Mouse (Mus musculus): ENCODE measurements around the gene Ptp4a2.
A peak's percentile ranks its signal among the peaks of the same experiment; 100 is the strongest.

Ptp4a2 gene

DNA sequence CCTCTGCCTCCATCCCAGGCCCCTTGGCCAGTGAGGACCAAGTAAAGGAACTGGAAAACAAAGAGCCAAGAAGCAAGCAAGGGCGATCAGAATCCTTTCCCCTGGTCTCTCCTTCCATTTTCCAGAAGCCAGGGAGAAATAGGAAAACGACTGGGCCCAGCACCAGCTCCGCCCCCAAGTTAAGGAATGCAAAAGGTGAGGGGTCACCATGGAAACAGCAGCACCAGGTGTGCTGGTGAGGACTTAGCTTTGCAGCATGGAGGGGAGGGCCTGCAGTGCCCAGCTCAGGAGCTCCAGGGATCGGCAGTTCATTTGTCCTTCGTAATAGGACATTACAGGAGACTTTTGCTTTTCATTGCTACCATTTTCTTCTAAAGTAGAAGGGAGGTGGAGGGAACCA is 13.0 kb upstream of the Ptp4a2 start:
- DNase-seq (ENCODE audit: low spot score), result no peak

DNA sequence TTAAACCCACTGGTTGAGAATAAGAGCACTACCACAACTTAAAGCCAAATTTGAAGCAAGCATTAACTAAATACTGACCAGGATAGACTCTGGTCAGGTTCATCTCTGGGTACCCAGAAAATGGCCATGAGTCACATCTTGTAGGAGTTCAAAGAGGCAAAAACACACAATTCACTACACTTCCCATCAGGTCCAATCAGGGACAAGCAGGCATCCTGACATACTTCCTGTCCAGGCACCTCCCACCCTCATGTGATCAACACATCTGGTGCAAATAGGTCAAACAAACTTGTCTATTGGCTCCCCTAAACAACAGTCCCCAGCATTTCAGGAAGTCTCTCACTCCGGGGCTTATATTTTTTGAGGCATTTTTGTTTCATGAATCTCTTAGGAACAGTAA is 7.7 kb upstream of the Ptp4a2 start:
- DNase-seq (ENCODE audit: low spot score), result no peak

DNA sequence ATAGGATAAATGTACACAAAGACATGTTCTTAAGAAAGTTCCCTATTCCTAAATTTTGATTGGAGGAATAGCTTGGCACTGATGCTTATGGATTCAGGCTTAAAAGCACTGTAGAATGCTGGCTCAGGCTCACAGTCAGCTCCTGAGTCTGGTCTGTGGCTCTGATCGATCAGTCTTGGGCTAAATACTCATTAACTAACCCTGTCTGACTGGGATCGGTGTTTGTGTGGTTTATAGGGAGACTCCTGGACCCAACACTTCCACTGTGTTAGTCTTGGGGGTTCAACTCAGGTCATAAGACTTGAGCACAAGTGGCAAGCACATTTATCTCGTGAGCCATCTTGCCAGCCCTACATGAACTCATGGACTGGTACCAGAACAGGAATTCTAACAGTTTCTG is 6.0 kb upstream of the Ptp4a2 start:
- DNase-seq (ENCODE audit: low spot score), result no peak

DNA sequence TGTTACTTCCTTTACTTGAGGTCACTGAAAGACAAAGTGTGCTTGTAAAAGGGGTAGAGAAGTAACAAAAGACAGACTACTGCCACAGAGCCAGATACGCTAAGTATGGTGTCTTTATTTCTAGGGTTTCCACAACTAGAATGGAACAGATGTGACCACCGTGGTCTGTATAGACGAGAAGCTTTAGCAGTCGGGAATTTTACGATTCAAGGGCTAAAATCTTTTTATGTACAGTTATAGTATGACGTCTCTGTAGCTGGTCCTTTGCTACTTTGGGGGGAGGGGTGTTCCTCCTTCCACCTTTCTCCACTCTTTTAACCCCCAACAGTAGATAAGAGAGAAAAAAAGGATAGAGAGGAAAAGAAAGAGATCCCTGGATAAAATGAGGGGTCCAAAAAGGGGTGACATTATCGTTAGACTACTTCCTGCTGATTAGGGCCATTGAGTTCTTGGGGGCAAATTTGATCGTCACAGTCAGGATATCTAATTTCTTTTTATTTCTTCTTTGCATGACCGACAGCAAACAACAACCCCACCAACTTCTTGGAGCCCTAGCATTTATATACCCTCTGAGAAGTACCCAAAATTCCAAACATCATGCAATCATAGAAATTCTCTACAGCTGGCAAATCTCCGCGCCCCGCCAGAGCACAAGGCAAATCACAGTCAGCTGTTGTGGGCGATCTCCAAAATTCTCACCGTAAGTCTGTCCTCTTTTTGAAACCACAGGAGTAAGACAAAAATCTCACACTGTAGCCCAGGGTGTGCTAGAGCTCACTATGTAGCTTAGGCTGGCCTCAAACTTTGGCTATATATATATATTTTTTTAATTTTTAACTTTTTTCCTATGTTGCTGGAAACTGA is 818 bp downstream of the Ptp4a2 start:
- no peak for DNase-seq (ENCODE audit: low spot score)

DNA sequence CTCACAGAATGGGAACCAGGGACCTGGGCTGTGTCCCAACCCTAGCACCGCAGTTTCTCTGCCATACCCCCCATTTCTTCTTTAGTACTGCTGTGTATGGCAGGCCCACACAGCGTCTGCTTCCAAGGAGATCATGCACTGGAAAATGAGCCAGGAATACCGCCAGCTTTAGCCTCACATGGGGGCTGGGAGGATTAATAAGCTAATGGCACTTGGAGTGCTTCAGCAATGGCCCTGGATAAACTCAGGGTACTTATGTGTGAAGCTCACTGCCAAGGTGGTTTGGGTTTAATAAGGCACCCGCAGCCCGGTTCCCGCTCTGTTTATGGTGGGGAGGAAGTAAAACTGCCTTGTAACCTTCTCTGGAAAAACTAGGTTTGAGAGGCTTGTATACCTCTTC is 6.6 kb downstream of the Ptp4a2 start:
- DNase-seq (ENCODE audit: low spot score), result no peak

DNA sequence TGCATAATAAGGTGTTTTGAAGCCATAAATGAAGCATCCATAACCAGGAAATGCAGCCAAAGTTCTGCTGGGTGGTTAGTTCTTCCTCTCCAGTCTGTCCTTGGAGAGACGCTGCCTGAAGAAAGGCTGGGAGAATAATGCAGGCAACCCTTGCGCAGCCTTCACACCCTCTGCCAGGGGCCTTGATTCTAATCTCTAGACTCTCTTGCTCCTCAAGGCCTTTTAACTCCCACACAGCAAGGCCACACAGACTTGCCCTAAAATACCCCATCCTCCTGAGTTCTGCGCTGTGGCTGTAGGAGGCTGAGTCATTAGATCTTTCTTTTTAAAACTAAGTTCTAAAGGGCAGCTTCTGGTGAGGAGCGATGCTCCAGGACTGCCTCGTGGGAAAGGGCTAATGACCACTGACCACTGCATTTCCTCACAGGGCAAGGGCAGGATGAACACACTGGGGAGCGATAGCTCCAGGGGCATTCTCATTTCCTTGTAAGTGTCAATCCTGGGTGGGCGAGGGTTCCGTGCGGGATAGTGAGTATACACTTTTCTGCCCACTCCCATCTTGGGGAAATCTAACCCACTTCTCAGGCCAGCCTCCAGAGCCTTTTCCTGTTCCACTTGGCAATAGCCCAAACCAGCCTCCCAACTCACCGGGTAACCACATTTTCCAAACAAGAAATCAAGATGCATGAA is 7.6 kb downstream of the Ptp4a2 start:
- DNase-seq (ENCODE audit: low spot score), result no peak

DNA sequence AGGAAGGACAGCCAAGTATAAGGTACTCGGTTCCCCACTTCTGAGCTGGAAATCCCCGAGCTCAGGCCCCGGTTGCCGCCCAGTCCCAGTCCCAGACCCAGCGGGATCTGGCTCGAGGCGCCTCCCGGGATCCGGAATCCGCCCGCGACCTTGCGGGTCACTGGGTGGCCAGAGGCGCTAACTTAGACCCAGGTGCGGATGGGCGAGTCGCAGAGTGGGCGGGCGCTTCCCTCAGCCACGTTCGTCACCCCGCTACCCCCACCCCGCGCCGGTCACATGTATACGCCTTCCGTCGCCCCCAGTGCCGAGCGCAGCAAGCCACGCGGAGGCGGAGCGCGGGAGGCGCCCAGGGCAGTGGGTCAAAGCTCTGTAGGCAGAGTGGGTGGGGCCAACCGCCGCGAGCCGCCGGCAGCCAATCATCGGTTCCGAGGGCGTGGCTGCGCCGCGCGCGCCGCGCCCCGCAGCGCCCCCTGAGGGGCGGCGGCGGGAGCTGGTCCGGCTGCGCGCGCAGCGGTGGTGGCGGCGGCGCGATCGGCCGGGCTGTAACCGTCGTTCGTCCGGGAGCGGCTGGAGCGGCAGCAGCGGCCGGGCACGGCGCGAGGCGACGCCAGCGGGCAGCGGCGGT is 8.8 kb downstream of the Ptp4a2 start:
- DNase-seq (ENCODE audit: low spot score), result peak; percentile 86

DNA sequence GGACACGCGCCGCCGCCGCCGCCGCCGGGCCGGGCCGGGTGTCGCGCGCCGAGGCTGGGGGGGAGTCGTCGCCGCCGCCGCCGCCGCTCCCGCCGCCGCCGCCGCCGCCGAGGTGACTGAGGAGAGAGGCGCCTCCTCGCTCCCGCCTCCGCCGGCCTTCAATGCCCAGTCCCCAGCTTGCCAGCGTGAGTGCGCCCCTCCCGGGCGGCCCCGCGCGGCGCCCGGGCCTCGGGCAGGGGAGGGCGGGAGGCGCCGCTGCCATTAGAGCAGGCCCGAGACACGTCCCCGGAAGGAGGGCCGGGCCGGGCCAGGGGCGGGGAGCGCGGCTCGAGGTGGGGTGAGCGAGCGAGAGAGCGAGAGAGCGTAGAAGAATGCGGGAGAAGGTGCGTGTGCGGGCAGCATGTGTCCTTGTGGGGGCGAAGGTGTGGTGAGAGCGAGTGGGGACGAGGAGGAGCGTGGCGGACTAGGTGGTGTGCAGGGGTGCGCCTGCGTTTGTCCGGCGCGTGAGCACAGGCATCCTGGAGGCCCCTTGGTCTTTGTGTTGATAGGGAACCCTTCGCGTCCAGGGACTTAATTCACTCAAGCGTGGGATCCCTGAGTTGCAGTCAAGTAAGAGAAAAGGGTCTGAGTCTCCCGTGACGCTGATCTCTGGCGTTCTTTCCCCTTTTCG is 9.5 kb downstream of the Ptp4a2 start:
- peak; percentile 62 for DNase-seq (ENCODE audit: low spot score)

DNA sequence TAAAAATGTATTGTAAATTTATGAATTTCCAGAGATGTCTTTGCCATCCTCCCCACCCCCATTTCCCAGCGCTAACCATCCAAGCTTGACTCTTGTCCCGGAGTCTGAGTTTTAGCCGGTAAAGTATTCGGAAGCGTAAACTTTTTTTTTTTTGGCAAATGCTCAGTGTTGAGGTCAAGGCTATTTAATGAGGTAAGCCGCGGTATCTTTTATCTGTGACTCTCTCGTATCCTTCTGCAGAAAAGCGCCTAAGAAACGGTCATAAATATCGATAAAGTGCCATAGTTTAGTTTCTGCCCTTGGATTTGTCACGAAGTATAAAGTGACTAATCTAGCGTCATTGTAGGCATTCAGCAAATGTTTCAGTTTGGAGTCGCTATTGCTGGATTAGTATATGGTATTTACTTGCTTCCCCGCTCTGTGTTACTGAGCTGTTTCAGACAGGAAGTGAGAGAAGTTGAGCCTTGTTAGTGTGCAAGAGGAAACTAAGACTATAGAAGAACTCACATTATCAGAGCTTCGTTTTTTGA is 10.1 kb downstream of the Ptp4a2 start:
- no peak for DNase-seq (ENCODE audit: low spot score)

DNA sequence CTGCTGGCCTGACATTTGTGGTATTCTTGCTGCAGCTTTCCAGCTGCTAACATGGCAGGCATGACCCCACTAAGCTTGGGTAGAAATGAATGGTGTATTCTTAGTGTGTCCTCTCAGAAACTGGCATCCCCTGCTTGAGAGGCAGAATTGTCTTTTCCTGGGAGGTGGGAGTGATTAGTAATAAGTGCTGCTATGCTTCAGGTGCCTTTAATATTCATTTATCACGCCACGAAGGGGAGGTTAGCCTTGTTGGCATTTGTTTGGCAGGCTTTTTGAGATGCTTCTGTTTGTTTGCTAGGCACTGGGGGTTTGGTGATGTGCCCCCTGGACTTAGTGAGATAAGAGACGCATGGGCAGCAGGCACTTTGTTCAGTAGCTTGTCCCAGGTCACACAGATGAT is 11.3 kb downstream of the Ptp4a2 start:
- no peak for DNase-seq (ENCODE audit: low spot score)

DNA sequence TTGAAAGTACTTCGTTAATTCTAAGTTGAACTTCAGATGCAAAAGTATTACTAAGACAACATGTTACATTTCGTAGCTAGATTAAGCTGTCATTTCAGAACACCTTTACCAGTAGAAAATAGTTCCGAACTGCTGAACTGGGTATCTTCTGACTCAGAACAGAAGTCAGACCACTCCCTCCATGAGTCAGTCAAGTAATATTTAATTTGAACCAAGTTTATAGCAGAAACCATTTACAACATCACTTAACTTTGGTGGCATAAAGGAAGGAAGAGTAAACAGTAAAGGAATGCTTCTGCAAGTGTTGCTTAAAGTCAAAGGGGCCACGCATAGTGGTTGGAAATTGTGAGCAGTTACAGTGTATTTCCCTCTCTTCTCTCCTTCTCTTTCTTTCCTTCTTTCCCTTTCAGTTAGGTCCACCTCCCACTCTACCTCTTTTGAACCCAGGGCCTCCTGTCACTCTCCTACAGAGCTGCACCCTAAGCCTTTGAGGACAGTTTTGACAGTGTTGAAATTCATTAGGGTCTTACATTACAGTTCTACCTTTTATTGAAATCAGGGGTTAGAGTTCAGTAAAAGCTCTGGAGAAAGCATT is 12.3 kb downstream of the Ptp4a2 start:
- no peak for DNase-seq (ENCODE audit: low spot score)

DNA sequence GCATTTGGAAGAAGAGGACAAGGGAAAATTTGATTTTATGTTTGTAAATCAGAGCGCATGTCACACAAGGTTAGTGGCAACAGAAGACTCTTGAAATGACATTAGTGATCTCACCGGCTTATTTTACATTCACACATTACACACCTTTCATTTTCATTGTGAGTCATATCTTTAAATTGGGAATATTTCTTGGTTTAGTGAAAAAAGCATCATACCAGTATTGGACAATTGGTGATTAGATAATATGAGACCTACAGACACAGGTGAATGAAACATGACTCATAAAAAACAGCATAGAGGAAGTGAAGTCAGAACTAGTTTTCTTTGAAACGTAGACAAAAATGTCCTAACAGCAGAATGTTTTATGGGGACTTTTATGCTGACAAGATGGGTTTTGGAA is 16.6 kb downstream of the Ptp4a2 start:
- DNase-seq (ENCODE audit: low spot score), result no peak

DNA sequence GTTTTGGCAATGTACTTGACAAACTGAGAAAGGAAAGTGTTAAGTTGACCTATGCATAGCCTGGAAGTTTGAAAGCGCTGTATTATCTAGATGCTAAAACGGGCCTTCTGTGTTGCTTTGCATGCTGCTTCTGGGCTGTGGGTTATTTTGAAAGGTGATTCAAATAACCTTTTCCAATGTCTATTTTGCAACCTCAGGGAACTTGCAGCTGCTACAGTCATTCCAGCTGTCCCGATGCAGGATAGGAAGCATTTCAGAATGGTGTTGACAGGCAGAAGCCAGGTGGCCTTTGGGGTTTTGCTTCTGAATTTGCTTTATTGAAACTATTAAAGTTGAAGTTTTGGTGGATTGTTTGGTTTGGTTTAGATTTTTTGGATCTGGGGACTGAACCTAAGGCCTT is 17.1 kb downstream of the Ptp4a2 start:
- DNase-seq (ENCODE audit: low spot score), result no peak

DNA sequence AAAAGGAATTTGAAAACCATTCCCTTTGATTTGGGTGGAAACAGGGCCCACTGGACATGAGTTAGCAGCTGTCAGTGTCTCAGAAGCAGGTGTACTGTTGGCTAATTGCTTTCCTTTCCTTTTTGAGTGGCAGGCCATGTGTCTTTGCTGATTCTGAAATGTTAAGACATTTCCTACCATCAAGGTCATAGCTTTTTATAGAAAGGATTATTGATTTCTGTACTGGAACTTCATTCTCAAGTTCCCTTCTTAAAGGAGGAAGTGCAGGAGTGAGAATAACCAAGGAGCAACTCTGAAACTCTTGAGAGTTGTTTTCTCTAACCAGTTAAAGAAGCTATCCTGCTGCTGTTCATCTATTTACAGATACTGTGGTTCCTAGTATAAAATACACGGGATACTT is 18.8 kb downstream of the Ptp4a2 start:
- no peak for DNase-seq (ENCODE audit: low spot score)

DNA sequence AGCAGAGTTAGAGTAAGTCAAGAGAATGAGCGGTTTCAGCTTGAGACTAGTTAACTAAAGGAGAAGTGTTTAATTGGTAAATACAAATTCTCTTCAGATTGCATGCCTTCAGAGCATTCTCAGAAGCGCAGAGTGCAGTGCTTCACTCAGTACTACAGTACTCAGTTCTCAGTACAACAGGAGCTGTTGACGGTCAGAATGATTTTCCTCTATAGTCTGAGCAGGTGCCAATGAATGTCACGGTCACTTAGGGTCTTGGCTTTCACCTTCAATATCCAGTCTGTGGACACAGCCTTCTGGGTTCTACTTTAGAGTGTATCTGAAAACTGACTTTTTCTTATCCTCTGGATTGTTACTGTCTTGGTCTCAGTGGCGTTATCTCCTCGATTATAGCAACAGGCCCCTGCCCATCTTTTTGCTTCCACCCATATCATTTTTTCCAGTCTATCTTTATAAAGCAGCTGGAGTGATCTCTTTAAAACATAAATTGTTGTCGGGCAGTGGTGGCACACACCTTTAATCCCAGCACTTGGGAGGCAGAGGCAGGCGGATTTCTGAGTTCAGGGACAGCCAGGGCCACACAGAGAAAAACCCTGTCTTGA is 19.4 kb downstream of the Ptp4a2 start:
- no peak for DNase-seq (ENCODE audit: low spot score)

DNA sequence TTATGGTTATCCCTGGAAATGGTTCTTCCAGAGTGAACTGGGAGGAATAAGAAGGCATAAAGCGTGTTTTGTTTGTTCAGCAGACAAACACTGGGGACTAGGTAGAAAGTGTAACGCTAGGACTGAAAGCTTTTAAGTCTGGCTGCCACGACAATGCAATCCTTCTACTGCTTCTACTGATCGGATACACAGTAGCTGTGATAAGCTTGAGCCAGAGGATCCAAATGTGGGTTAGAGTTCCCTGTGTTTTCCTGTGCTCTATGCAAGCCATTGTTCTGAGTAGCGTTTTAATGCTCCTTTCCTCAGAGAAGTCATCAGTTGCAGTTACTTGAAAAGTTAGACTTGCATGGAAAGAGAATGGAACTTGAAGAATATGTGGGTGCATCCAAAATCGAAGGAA is 23.6 kb downstream of the Ptp4a2 start:
- no peak for DNase-seq (ENCODE audit: low spot score)

DNA sequence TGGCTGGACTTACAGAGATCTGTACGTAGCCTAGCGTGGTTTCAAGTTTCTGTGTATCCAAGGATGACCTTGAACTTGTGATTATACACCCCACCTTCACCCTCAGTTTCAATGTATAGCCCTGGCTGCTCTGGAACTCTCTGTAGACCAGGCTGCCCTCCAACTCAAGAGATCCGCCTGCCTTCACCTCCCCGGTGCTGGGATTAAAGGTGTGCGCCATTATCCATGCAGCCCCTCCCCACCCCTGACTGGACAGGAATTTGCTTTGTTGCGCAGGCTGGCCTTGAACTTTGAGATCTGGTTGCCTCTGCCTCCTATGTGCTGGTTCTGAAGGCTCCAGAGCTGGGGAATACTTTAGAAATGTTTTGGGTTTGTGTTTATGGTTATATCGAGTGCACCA is 24.3 kb downstream of the Ptp4a2 start:
- no peak for DNase-seq (ENCODE audit: low spot score)

DNA sequence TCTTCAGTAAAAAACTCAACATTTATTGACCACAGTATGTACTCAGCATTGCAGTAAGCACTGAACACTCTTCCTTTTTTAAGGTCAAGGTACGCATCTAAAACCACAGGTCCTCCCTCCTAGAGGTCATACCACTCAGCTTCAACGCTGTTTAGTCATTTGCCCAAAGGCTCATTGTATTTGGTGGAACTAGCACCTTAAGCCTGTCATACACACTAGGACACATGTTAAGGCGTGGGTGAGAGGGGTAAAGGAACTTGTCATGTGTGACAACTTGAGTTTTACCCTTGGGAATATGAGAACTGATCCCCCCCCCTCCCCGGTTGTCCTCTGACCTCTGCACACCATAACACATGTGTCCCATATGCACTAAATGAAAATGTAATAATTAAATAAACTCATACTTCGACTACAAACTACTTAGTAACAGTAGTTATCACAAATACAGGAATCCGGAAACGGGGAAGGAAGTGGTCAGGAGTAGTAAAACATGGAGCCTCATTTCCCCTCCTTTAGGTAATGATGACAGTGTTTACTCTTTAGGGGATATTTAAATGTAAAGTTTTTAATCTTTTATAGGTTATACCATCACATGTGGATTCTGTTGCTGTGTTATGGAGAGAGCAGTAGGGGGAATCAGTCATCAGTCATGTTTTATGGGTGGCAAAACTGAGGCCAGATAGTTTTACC is 29.0 kb downstream of the Ptp4a2 start:
- no peak for DNase-seq (ENCODE audit: low spot score)

DNA sequence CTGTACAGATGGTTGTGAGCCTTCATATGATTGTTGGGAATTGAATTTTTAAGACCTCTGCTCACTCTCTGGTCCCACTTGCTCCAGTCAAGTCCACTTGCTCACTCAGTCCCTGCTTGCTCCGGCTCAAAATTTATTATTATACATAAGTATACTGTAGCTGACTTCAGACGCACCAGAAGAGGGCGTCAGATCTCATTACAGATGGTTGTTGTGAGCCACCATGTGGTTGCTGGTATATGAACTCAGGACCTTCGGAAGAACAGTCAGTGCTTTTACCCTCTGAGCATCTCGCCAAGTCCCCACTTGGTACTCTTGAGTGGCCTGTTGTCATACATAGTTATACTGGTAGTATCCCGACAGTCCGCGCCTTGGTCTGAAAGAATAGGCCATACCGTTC is 35.8 kb downstream of the Ptp4a2 start:
- no peak for DNase-seq (ENCODE audit: low spot score)

DNA sequence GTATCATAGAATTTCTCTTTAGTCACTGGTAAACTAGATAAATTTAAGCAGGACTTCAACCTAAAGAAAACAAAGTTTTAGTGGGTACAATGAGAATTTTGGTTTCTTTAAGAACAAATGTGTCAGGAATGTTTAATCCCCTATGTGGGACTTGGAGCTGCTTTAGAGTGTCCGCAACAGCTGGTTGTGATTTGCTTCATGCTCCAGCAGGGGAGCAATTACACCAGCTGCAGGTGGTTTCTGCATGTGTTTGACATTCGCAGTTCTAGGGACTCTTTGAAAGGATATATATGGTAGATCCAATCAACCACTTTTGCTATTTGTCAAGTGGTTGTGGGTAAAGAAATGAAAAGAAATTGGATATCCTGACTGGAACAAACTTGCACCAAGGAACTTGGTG is 39.5 kb downstream of the Ptp4a2 start:
- DNase-seq (ENCODE audit: low spot score), result no peak

DNA sequence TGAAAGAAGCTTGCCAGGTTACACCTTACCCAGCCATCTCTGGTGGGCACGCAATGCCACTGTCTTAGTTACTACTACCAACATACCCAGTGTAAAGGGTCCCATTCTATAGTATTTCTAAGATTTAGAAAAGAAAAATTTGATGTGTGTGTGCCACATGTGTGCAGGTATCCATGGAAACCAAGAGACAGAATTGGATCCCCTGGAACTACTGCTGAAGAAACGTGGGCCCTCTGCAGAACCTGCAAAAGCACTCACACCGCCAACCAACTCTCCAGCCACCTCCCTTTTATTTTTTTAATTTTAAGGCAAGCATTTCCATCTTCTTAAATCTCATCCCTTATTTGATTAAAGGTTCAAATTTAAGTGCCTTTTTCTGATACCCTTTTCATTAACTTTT is 40.8 kb downstream of the Ptp4a2 start:
- no peak for DNase-seq (ENCODE audit: low spot score)

All from ovary, postnatal 10 days (tissue).